Mouse (Mus musculus) left cerebral cortex, adult 18-20 months (tissue): ENCODE measurements around the gene Nfatc2ip. TPM values are rescaled to one million over a fixed set of nuclear protein-coding genes. Genes with fewer than 3 reads are reported as not detected.
A peak's percentile ranks its signal among the peaks of the same experiment; 100 is the strongest.

Experiments
- DNase-seq, 2 experiments: peaks; one replicate each; pipeline ENCODE4 v3.0.0; 2021 to 2022; ENCODE audit warnings: low spot score in 2 of 2, mixed read lengths in 1 of 2
- total RNA-seq, 2 experiments: library from RNA; stranded (reverse); gene quantifications; 2 replicates each; pipeline ENCODE4 v1.2.3; 2021

Nfatc2ip gene
- total RNA-seq, 2 experiments from 2014 or later, result 4.5 to 5.8 TPM

GRCm38 (mm10) chr7:126356793-126357591, 39.5 kb downstream of the Nfatc2ip start:
- DNase-seq, result no peak

DNA sequence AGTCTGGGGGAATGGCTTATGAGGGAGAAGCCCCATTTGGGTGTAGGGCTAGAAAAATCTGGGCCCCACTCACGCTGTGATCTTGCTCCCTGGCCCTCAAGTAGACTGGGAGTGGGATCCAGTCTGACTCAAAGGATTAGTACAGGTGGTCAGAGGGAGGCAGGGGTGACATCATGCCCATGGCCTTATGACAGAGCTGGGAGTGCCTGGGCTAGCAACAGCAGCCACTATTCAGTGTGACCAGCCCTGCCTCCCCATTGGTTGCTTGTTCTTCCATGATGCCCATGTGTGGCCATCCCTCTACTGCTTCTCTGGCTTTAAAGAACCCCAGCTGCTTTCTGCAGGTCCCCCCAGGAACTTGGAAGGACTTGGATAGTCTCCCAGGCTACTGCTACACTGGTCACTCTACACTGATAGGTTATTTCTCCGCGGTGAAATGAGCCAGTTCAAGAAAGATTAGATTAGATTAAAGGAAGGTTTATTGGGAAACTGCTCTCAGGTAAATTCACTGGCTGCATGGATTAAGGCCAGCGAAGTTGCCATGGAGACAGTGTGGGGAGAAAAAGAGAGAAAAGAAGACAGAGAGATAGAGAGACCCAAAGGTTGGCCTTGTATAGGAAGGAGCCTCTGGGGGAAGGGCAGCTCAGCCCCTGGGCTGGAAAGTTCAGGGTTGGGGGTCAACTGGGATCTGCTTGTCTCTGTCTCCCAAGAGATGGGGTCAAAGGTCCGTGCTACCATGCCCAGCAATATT, 40.5 kb downstream of the Nfatc2ip start:
- DNase-seq, result peak; percentile 20 to 29

DNA sequence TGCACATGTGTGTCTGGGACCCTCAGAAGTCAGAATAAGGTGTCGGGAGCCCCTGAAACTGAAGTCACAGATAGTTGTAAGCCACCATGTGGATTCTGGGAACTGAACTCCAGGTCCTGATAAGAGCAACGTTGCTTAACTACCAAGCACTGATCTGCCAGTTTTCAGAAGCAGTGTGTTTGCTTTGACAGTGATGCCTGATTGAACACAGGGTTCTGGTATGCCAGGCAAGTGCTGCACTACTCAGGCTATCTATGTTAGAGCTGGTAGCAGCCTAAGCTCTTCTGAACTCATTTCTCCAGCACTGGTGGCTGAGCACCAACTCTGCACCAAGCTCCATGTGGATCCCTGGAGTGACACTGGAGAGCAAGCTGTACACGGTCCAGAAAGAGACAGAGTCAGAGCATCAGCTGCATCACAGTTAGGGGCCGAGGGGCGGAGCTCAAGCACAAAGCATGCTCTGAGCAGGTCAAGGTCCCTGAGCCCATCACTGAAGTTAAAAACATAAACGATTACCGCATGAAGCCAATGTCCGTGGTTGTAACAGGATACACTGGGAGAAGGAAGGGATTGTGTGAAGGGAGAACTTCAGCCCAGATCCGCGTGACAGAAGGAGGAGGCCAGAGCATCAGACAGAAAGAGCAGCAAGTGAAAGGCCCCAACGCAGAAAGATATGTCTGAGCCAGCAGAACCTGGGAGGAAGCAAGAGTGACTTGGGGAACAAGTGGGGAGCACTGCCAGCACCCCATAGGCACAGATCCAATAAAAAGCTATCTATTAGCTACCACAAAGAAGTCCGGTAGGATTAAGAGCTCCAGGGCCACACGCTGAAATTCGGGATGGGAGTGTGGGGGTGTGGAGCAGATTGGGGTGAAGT, 41.6 kb downstream of the Nfatc2ip start:
- DNase-seq, result no peak

- no peak for DNase-seq
Measured at GRCm38 (mm10) chr7:126353994-126354365, 42.6 kb downstream of the Nfatc2ip start.

DNA sequence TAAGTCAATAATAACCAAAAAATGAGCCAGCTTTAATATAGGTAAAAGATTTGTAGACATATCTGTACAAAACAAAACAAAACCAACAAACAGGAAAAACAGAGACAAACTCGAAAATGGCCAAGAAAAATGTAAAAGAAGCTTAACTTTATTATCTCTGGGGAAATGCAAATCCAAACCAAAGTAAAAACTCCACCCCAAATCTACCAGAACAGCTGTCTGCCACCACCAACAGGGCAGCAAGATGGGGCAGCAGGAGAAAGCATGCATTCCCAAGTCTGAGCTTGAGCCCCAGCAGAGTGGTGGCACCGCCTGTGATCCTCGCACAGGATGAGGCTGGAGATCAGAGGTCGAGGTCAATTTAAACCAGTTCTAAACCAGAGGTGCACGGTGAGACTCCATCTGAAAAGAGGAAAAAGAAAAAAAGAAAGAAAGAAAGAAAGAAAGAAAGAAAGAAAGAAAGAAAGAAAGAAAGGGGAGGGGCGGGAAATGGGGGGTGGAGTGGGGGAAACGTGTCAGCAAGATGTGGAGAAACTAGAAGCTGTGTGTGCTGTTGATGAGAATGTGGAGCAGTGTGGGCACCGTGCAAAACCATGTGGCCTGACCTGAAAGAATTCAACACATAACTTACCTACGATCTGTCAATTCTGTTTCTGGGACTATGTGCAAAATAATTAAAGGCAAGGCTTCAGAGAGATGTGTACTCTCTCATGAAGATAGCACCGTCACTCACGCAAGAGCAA, 43.1 kb downstream of the Nfatc2ip start:
- no peak for DNase-seq

DNA sequence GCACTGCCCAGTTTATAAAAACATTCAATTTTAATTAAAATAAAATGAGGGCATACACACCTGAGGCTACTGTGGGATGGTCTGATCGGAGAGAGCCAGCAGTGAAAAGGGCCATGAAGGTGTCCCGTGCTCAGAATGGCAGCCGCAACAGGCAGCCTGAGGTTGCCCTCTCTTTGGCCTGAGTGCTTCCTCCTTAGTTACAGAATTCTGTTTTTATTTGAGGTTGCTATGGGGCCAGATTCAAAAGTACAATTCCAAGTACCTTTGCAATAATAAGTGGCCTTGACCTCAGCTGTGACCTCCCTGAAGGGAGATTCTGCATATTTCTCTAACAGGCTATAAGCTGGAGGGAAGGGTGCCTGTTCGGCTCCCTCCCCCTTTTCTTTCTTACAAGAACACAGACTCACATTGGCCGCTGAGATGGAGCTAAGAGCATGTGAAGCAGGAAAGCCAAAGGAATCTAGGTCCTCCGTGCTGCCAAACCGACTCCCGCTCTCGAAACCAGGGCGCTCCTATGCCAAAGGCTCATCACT, 45.1 kb downstream of the Nfatc2ip start:
- no peak for DNase-seq

- no peak for DNase-seq
Measured at GRCm38 (mm10) chr7:126350748-126351418, 45.7 kb downstream of the Nfatc2ip start.

GRCm38 (mm10) chr7:126348293-126348692, 48.2 kb downstream of the Nfatc2ip start:
- DNase-seq, result no peak

- DNase-seq, result no peak
Measured at GRCm38 (mm10) chr7:126347098-126347497, 49.4 kb downstream of the Nfatc2ip start.

GRCm38 (mm10) chr7:126345969-126346368, 50.6 kb downstream of the Nfatc2ip start:
- no peak for DNase-seq

DNA sequence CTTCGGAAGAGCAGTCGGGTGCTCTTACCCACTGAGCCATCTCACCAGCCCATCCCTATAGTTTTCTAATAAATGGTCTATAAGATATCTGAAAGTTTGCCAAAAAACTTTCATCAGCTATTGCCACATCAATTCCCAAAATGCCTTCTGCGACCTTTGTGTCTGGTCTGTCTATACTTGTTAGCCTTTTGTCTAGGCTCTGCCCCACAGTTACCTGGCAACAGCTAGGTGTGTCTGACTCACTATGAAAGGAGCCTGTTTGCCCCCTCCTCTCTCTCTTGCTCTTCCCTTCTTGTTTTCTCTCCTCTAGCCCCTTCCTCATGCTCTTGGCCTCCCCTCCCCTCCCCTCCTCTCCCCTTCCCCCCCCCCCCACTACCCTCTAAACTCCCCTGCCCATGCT, 51.0 kb downstream of the Nfatc2ip start:
- DNase-seq, result no peak

- DNase-seq, result no peak
Measured at GRCm38 (mm10) chr7:126340896-126341295, 55.6 kb downstream of the Nfatc2ip start.

DNA sequence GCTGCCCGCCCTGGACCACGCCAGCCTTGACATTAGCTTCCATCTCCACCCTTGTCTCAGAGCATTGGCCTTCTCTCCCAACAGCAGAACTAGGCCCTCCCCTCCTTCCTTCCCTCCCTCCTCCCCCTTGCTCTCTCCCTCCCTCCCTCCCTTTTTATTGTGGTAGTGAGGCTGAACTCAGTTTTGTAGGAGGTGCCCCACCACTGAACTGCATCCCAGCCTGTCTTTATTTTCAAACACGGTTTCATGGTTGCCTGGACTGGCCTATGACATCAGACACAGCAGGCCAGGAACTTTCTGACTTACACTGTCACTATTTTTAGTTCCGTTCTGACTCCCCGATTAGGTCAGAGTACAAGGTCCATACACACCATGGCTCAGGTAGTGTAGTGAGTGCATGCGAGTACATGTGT, 56.3 kb downstream of the Nfatc2ip start:
- no peak for DNase-seq

GRCm38 (mm10) chr7:126339521-126339971, 57.0 kb downstream of the Nfatc2ip start:
- no peak for DNase-seq

GRCm38 (mm10) chr7:126338906-126339305, 57.6 kb downstream of the Nfatc2ip start:
- DNase-seq, result no peak

DNA sequence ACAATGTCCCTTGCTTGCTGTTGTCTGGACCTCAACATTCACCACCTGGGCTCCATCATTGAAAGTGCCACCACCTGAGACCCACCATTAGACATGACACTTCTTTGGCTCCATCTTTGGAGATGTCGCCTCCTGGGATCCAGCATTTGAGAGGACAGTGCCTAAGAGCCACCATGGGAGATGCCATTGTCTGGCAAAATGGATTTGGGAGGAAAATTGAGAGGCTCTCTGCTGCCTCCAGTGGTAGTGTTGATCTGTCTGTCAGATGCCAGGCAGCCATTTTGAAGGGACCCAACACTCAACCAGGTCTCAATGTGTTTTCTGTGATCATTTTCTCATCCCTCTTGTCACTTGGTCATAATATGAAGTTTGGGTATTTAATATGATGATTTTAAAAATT, 61.0 kb downstream of the Nfatc2ip start:
- DNase-seq, result no peak
